Mouse (Mus musculus): Measurements from ENCODE around the gene Nfkbia.

Nfkbia gene

DNA sequence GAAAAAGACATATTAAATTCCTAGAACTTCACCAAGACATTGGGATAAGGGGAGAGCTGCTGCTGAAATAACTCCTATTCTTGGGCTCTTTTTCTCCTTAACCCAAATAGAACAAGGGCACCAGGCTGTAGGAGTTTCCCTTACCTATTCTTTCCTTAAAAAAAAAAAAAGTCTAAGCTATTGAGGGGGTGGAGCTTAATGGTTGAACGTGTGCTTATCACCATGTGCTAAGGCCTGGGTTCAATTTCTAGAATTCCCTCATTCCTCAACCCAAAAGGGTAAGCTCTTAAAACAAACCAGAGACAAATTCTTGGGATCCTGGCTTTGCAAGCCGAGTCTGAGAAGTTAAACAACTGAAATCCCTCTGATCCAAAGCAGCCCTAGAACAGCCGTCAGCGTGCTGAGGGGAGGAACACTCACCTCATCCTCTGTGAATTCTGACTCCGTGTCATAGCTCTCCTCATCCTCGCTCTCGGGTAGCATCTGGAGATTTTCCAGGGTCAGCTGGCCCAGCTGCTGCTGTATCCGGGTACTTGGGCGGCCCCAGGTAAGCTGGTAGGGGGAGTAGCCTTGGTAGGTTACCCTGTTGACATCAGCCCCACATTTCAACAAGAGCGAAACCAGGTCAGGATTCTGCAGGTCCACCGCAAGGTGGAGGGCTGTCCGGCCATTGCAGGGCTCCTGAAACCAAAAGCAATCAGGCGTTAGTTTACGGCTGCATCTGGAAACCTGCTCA, 2.3 kb downstream of the Nfkbia start:
- DNase-seq (ENCODE audit: low spot score) = no peak

DNA sequence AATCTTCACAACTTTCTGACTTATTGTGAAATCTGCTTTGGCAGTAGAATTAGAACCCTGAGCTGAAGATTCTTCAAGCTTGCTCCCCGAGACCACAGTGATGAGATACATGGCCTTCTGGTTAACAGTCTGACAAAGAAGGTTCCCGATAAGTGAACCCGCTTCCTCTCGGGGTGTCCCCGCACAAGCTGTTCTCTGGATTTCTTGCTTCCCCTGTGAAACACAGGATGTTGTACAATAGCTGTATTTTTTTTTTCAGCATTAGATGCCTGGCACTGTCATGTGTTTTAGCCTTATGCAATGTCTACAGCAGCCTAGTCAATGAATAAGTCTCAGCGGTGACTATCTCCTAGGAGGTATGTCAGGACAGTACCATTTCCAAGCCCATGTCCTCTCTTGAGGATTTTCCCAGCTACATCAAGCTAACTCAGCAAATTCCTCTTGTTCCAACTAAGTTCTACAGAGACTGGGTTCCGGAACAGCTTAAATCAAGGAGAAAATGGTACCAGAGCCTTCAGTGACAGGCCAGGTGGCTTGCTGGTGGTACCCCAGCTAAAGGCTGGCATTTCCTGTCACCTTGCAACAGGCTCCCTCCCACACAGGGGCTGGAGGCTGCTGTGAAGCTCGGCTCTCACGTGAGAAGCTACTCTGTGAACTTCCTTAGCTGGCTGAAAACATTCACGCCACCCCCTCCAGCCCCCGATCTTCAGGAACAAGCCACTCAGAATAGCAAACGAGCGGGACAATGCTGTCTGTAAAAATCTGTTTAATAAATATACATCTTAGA, 3.6 kb downstream of the Nfkbia start:
- no peak for DNase-seq (ENCODE audit: low spot score)

DNA sequence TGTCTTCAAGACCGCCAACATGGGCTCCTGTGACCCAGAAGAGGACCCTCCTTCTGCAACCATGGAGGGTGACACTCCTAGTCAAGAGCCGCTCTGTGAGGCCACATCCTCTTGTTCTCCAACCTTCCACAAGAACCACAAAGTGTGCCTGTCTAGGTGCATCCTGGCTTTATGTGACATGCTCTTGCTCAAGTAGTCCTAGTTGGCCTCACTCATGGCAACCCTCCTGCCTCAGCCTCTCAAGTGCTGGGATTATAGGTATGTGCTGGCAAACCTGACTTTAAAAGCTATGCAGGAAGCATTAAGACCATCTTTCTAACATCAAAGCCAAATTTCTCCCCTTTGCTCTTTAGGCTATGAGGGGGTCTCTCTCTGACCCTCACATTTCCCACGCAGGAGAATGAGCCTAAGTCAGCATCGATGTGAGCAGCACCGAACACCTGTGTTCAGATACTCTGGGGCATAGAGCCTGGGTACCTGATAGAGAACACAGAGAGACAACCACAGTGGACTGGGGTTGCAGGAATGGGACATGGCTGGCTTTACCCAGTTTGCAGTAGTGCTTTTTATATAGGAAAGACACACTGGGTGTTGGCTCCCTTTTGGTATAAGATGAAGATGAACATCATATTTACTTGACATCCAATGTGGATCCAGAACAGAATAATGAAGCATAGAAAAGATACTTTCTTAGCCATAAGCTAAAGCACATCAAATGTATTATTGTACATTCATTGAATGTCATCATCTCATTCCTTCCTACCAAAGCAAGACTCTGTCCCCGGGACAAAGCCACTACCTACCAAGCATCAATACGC, 4.4 kb downstream of the Nfkbia start:
- DNase-seq (ENCODE audit: low spot score) = no peak

DNA sequence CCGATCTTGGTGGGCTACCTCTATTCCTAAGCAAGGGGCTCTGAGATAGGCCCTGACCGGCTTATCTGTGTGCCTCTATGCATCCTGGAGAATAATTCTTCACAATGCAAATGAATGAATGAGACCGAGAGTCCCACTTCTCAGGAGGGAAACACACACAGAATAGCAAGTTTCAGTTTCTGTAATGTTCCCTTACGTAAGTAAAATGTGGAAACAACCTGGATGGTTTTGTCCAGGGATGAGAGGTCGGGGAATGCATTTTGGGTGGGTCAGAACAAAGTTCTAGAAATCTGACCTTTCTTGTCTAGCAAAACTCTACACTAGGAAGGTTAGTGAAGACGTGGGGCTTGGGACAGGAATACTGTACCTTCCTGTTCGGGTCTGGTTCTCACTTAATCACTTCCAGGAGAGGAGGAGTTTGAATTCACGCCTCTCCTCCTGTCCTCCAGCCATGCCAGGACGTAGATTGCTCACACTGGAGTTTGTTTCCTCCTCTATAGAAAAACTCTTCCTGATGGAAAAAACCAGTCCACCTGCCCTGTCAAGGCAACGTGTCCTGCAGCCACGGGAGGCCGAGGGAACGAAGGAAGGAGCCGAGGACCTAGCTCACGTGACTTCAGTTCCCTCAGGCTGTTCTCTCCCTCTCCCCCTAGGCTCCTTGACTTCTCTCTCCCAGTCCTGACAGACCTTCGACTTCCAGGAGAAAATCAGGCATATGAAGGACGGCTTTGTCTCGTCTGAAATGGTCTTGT, 5.3 kb downstream of the Nfkbia start:
- no peak for DNase-seq (ENCODE audit: low spot score)

DNA sequence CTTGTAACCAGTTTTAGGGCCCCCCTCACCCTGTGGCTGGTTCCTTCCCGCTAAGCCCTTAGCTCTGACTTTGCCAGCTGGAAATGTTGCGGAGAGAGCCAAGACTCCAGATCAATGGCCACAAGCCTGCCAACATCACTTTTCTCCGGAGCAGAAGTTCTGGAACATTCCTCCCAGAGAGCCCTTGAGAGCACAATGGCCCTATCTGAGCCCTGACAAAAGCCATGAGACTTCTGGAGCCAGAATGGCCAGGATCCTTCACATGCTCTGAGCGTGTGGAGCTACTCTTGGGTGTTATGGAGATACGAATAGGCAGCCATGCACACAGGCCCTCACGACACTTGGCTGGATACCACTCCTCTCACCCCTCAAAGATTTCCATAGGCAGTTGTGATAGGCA, 7.6 kb downstream of the Nfkbia start:
- DNase-seq (ENCODE audit: low spot score) = no peak

DNA sequence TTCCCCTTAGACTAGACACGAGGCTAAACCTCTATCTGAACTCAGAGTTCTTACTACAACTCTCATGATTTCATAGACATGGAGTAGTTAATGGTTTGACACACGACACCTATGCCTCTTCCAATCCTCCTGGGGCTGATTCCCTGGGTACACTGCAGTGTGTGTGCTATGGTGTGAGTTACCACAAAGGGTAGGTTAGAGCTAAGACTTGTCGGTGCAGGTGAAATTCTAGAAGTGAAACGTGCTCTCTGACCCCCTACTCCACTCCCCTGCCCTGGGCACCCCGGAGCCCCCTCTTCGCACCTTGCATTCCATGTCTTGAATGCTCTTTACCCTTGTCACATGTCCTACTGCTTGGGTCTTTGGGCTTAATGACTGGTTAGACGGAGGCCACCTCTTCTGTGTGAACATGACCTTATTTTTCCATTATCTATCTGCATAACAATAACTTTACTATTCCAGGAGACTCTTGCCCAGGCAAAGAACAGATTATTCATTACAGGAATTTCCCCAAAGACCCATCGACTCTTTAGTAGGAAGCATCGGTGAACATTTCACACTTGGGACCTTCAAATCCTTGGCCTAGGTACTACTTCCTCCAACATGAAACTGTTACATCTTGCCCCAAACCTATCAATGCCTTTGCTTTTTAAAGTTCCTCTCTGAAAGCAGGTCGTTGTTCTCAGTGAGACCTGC, 8.2 kb downstream of the Nfkbia start:
- no peak for DNase-seq (ENCODE audit: low spot score)

DNA sequence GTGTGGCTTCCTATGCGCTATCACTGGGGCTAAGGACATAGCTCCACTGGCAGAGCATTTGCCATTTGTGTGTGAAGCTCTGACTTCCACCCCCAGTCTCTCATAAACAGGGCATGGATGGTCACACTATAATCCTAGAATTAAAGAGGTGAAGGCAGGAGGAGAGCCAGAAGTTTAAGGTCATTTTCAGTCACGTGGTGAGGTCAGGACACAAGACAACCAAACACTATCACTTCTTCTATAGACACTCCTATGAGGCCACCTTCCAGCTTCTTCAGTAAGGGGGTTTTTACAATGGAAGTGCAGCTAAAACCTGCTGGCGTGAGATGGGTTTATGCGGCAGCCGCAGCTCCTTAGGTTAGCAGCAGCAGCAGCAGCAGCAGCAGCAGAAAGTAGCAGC, 8.9 kb downstream of the Nfkbia start:
- no peak for DNase-seq (ENCODE audit: low spot score)

DNA sequence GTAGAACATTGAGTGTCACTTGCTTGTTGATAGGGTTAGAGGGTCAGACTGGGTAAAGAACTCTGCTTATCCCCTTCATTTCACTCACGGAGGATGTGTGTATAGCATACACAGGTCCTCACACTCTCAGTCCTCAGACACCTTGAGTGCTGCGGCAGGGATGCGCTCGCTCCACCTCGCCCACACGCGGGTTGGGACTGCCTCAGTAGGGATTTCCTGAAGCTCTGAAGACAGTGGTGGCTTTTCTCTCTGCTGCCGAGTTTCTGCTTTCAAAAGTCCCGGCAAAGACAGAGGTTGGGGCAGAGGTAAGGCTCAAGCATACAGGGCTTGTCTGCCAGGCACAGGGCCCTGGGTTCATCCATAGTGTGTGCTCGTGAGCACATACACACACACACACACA, 9.7 kb downstream of the Nfkbia start:
- DNase-seq (ENCODE audit: low spot score) = no peak

DNA sequence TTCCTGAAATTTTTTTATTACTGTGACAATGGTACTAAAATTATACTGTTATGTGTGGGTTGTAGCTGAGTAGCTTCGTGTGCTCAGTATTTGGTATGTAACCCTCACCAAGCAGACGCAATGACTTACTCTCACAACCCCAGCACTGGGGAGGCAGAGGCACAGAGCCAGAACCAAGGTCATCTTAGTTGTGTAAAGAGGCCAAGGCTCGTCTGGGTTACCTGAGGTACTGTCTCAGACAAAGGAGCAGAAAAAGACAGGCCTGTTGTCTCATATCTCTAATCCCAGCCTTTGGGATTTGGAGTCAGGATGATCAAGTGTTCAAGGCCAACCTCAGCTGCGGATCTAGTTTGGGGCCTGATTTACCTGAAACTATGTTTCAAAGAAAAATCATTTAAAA, 10.7 kb downstream of the Nfkbia start:
- no peak for DNase-seq (ENCODE audit: low spot score)

- no peak for DNase-seq (ENCODE audit: low spot score)
These were observed 11.8 kb downstream of the Nfkbia start for GRCm38 (mm10) chr12:55480471-55481153.

DNA sequence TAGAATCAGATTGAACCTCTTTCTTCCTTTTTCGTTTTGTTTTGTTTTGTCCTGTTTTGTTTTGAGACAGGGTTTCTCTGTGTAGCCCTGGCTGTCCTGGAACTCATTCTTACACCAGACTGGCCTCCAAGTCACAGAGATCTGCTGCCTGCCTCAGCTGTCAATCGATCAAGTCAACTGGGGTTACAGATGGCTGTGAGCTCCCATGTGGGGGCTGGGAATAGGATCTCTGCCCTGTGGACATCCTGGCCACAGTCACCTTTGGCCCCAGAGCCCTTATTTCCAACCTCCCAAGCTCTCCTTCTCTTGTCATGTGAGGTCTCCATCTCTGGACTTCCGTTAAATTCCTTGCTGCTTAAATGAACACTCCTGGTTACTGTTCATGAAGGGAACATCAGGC, 13.5 kb downstream of the Nfkbia start:
- no peak for DNase-seq (ENCODE audit: low spot score)

DNA sequence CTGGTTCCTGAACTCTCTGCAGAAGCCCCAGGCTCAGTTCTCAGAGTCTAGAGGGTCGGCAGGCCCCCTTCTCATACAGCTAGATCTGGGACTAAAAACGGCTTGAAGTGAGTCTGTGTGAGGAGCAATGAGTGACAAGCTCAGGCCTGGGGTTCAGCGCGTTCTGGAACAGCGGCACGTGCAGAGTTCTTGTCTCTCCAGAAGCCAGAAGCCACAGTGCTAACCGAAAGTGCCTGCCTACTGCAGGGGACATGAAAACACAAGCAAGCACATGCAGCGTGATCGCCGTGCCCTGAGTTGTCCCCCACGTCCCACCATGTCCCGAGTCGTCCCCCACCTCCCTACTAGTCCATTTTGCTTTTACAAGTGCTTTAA, 18.3 kb downstream of the Nfkbia start:
- DNase-seq (ENCODE audit: low spot score) = no peak

GRCm38 (mm10) chr12:55473250-55474208, 18.9 kb downstream of the Nfkbia start:
- DNase-seq (ENCODE audit: low spot score) = peak; percentile 55

- DNase-seq (ENCODE audit: low spot score) = no peak
These were observed 21.1 kb downstream of the Nfkbia start for GRCm38 (mm10) chr12:55471344-55471743.

- no peak for DNase-seq (ENCODE audit: low spot score)
These were observed 22.0 kb downstream of the Nfkbia start for GRCm38 (mm10) chr12:55470442-55470841.

DNA sequence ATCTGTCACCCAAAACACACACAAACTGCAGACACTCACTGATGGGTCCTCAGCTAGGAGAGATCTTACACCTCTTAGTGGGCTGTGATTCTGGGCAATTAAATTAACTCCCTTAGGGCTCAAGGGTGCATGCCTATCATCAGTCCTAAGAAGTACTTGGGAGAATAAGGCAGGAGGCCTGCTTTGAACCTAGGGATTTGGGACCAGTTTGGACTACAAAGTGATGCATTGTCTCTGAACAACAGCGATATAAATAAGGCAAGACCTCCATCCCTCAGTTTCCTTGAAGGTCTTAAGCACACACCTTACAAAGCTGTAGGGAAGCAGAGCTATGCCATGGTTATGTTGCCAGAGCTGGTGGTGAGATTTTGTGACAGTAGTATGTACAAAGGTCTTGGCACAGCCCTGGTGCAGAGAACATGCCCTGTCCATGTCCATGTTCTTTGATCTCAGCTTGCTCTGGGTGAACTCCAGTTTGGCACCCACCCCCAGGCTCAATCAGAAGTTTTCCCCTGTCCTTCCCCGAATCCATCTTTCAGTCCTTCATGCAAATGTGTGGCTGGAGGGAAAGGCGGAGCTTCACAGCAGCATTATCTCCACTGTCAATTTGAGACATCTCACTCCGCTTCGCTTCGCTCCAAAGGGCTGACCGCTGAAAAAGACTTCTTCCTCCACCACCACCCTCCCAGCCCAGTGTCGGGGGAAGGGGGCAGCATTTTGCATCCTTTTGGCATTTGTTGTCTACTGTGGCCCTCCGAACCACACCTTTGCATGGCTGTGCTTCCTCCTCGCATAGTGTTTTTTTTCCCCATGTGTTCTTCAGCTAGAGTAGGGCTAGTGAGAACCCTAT, 24.9 kb downstream of the Nfkbia start:
- DNase-seq (ENCODE audit: low spot score) = no peak

GRCm38 (mm10) chr12:55466816-55467215, 25.6 kb downstream of the Nfkbia start:
- no peak for DNase-seq (ENCODE audit: low spot score)

GRCm38 (mm10) chr12:55466088-55466701, 26.3 kb downstream of the Nfkbia start:
- no peak for DNase-seq (ENCODE audit: low spot score)
